Mouse (Mus musculus): ENCODE measurements at regions not wholly inside any gene's neighbourhood (a gene's known extent, or its start where the extent isn't known, plus 50 kb on each side); places are given as distances from the start of the nearest gene placed in this dataset.

DNA sequence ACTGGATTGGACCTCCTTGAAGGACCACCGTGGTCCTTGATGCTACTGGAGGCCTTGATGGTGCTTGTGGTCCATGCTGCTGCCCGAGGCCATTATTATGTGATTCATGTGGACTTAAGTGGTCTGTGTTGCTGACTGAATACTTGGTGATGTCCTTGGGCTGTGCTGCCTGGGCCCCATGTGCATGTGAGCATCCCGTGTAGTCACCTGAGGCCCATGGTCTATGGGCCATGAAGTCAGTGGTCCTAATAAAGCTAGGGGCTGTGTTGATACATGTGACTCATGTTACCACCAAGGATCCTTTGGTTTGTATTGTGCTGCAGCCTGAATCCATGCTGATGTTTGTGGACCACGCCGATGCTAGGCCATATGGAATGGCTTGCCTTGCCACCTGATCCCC lies 456.1 kb upstream of the Zic4 start:
- no peaks in the 10 kb centered on the region for H3K4me1 ChIP-seq (ENCODE audit: insufficient read depth)
- DNase-seq (no peak), ATAC-seq (no peak)
- no peak overlapping the region for H3K4me3 ChIP-seq (ENCODE audit: low read depth, low read length)
- no peaks in the 10 kb centered on the region for H3K27me3 ChIP-seq (ENCODE audit: insufficient read depth, low read length)
- WGBS (ENCODE audit: insufficient replicate concordance): 76% methylated on average over 5 of the region's 5 CpGs
- no peak overlapping the region for H3K27ac ChIP-seq (ENCODE audit: low read depth)
- H3K36me3 ChIP-seq (replicated peaks; ENCODE audit: insufficient read depth, low read length): no peaks in the 10 kb centered on the region
- H3K9me3 ChIP-seq (ENCODE audit: low read length): no peaks in the 10 kb centered on the region
- no peak overlapping the region for H3K4me2 ChIP-seq (ENCODE audit: low read depth, low read length)
- H3K9ac ChIP-seq (replicated peaks): no peak overlapping the region
- TF ChIP-seq EP300 (IDR thresholded peaks at IDR 0.05; ENCODE audit: low read depth): no peak
- TF ChIP-seq CTCF (IDR thresholded peaks at IDR 0.05; ENCODE audit: low read depth): no peak

DNA sequence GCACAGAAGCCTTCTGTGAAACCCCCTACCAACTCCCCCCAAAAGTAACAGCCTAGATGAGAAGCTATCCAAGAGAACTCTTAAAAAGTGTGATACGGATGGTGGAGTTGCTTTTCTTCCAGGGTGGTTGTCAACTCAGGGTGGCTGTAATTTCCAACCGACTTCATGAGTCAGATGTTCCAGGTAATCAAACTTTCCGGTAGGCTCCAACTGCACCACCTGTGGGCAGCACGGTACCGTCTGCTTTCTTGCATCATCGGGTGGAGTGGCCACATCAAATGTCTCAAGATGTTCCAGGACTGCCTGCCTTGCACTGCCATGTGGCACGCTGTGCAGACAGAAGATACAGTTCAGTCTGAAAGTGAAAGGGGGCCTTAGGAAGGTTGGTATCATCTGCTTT lies 455.5 kb upstream of the Zic4 start:
- WGBS (ENCODE audit: insufficient replicate concordance): 89% methylated on average over 7 of the region's 7 CpGs
- DNase-seq: no peak
- Histone ChIP-seq H3K27ac (ENCODE audit: low read depth) (no peak overlapping the region), H3K4me1 (ENCODE audit: insufficient read depth) (no peaks in the 10 kb centered on the region), H3K9ac (replicated peaks) (no peak overlapping the region), H3K4me3 (ENCODE audit: low read depth, low read length) (no peak overlapping the region), H3K9me3 (ENCODE audit: low read length) (no peaks in the 10 kb centered on the region), H3K27me3 (ENCODE audit: insufficient read depth, low read length) (no peaks in the 10 kb centered on the region), H3K4me2 (ENCODE audit: low read depth, low read length) (no peak overlapping the region), H3K36me3 (replicated peaks; ENCODE audit: insufficient read depth, low read length) (no peaks in the 10 kb centered on the region)
- no peak for TF ChIP-seq CTCF (IDR thresholded peaks at IDR 0.05; ENCODE audit: low read depth)
- no peak for TF ChIP-seq EP300 (IDR thresholded peaks at IDR 0.05; ENCODE audit: low read depth)
- no peak for ATAC-seq

DNA sequence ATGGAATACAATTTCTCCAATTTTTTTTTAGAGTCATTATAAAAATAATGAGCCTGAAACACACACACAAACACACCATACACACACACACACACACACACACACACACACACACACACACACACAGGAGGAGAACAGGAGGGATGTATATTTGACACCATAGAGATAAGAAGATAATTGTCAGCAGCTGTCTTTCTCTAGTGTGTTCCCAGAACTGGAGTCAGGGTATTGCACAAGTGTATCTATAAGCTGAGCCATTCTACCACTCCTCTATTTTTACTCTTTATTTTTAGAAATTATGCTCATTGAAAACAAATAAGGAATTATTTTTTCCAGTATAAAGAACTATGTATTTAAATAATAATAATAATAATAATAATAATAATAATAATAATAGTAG lies 407.6 kb upstream of the Zic4 start:
- DNase-seq (no peak), ATAC-seq (no peak)
- TF ChIP-seq EP300 (IDR thresholded peaks at IDR 0.05; ENCODE audit: low read depth) (no peak), CTCF (IDR thresholded peaks at IDR 0.05; ENCODE audit: low read depth) (no peak)
- no peak overlapping the region for H3K4me2 ChIP-seq (ENCODE audit: low read depth, low read length)
- H3K9me3 ChIP-seq (ENCODE audit: low read length): no peaks in the 10 kb centered on the region
- no peak overlapping the region for H3K27ac ChIP-seq (ENCODE audit: low read depth)
- H3K4me1 ChIP-seq (ENCODE audit: insufficient read depth): no peaks in the 10 kb centered on the region
- no peaks in the 10 kb centered on the region for H3K27me3 ChIP-seq (ENCODE audit: insufficient read depth, low read length)
- H3K4me3 ChIP-seq (ENCODE audit: low read depth, low read length): no peak overlapping the region
- H3K9ac ChIP-seq (replicated peaks): no peak overlapping the region
- no peaks in the 10 kb centered on the region for H3K36me3 ChIP-seq (replicated peaks; ENCODE audit: insufficient read depth, low read length)

DNA sequence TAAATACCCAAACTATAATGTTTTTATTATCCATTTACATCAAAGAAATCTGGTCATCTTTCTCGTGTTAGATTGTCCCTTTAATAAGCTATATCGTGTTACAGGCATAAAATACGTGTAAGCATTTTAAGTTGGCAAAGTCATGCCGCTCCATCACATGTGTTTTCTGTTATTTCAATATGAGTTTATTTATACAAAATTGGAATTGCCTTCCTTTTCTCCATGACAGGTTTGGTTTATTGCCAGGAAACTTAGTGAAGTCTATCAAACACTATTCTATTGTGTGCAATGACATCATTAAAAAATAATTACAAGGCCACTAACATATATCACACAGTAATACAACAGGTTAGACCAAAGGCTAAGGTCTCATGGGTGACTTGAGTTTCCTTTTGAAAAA lies 400.8 kb upstream of the Zic4 start:
- DNase-seq (no peak), ATAC-seq (no peak)
- no peak overlapping the region for H3K4me3 ChIP-seq (ENCODE audit: low read depth, low read length)
- no peak overlapping the region for H3K9ac ChIP-seq (replicated peaks)
- H3K27me3 ChIP-seq (ENCODE audit: insufficient read depth, low read length): no peaks in the 10 kb centered on the region
- WGBS (ENCODE audit: insufficient replicate concordance): 73% methylated on average over 4 of the region's 4 CpGs
- H3K9me3 ChIP-seq (ENCODE audit: low read length): no peaks in the 10 kb centered on the region
- H3K27ac ChIP-seq (ENCODE audit: low read depth): no peak overlapping the region
- TF ChIP-seq EP300 (IDR thresholded peaks at IDR 0.05; ENCODE audit: low read depth) (no peak), CTCF (IDR thresholded peaks at IDR 0.05; ENCODE audit: low read depth) (no peak)
- no peaks in the 10 kb centered on the region for H3K36me3 ChIP-seq (replicated peaks; ENCODE audit: insufficient read depth, low read length)
- H3K4me1 ChIP-seq (ENCODE audit: insufficient read depth): no peaks in the 10 kb centered on the region
- no peak overlapping the region for H3K4me2 ChIP-seq (ENCODE audit: low read depth, low read length)

DNA sequence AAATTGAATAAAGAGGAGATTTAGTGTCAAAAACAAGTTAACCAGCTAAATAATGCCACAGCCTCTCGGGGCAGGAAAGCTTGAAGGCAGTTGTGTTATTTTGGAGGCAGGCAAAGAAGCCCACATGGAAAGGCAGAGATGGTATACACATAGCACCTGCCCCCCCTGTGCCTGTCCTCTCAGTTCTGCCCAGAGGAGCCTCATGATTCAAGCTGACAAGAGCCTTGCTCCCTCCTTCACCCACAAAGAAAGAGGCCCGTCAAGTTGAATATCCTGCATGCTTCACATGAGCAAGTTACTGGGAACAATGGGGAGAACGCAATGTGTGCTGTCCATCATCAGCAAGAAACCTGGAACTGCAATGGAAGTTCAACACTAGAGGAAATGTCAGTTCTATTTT lies 398.2 kb upstream of the Zic4 start:
- no peaks in the 10 kb centered on the region for H3K27me3 ChIP-seq (ENCODE audit: insufficient read depth, low read length)
- H3K9me3 ChIP-seq (ENCODE audit: low read length): no peaks in the 10 kb centered on the region
- no peak overlapping the region for H3K9ac ChIP-seq (replicated peaks)
- DNase-seq (no peak), ATAC-seq (no peak)
- H3K4me3 ChIP-seq (ENCODE audit: low read depth, low read length): no peak overlapping the region
- no peak overlapping the region for H3K27ac ChIP-seq (ENCODE audit: low read depth)
- H3K36me3 ChIP-seq (replicated peaks; ENCODE audit: insufficient read depth, low read length): no peaks in the 10 kb centered on the region
- no peak overlapping the region for H3K4me2 ChIP-seq (ENCODE audit: low read depth, low read length)
- H3K4me1 ChIP-seq (ENCODE audit: insufficient read depth): no peaks in the 10 kb centered on the region
- 63% methylated on average over 3 of the region's 3 CpGs for WGBS (ENCODE audit: insufficient replicate concordance)
- TF ChIP-seq EP300 (IDR thresholded peaks at IDR 0.05; ENCODE audit: low read depth) (no peak), CTCF (IDR thresholded peaks at IDR 0.05; ENCODE audit: low read depth) (no peak)

DNA sequence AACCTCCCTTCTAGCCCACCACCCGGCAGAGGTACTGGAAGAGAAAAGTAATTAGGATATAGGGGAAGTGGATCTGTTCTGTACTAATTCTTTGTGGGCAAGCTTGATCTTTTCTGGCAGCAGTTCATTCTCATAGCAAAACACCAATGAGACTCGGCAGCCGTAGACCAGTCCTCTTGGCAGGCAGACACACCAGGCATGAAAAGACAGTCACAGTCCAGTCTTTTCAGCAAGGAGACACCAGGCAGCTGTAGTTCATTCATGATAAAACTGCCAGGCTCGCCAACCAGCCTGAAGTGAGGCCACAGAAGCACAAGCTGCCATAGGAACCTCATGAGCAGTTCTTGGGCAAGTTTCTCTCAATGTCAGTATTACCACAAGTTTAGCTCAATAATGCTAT lies 383.5 kb upstream of the Zic4 start:
- DNase-seq (no peak), ATAC-seq (no peak)
- 72% methylated on average over 4 of the region's 4 CpGs for WGBS (ENCODE audit: insufficient replicate concordance)
- Histone ChIP-seq H3K4me2 (ENCODE audit: low read depth, low read length) (no peak overlapping the region), H3K27me3 (ENCODE audit: insufficient read depth, low read length) (no peaks in the 10 kb centered on the region), H3K27ac (ENCODE audit: low read depth) (no peak overlapping the region), H3K4me3 (ENCODE audit: low read depth, low read length) (no peak overlapping the region), H3K4me1 (ENCODE audit: insufficient read depth) (no peaks in the 10 kb centered on the region), H3K9ac (replicated peaks) (no peak overlapping the region), H3K9me3 (ENCODE audit: low read length) (no peaks in the 10 kb centered on the region), H3K36me3 (replicated peaks; ENCODE audit: insufficient read depth, low read length) (no peaks in the 10 kb centered on the region)
- TF ChIP-seq EP300 (IDR thresholded peaks at IDR 0.05; ENCODE audit: low read depth) (no peak), CTCF (IDR thresholded peaks at IDR 0.05; ENCODE audit: low read depth) (no peak)

All from liver, postnatal 0 days (tissue).